8 mouse cellular contexts compared by ENCODE assay signal in the genomic region with DNA sequence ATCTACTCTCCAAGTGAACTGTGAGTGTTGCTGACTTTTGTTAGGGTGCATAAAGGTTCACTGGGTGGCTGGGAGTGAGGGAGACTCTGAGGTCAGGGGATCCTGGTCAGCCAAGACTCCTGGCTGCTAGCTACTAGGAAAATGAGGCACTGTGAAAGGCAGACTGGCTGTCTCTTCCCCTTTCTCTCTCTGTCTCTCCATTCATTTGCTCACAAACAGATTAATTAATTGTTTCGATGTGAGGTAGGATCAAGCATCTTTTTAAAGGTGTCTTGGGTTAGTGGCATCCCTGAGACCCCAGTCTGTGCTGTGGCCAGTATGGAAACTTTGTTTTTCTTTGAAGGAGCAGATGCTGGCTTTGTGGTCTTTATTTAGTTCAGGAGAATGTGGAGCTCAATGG. TPM values are rescaled to one million over a fixed set of nuclear protein-coding genes. Genes with fewer than 3 reads are reported as not detected.
DNase-seq lines count a peak whose midpoint lies in the region; ATAC-seq and TF ChIP-seq lines count a peak whose summit lies in the region.
"Had no signal": no experiment of that assay in that cellular context is flagged by ENCODE, and none has a peak within 500 bp of the region (broad histone marks: within the 10 kb centered on the region; RNA-seq: fewer than 3 reads in every experiment).

No protein-coding gene starts in this region.

- H3K27ac ChIP-seq in lung, postnatal 0 days (ENCODE audit: low read length): 0 out of 2 replicates have a peak overlapping the region, but pooled peaks have one; percentile 26
- H3K27ac ChIP-seq in forebrain, embryonic 15.5 days (replicated peaks): peak overlapping the region; percentile 87
- peak overlapping the region; percentile 84 for H3K27ac ChIP-seq in limb, embryonic 14.5 days (replicated peaks; ENCODE audit: low read depth, low read length)
- peak overlapping the region; percentile 65 for H3K27ac ChIP-seq in stomach, embryonic 16.5 days (ENCODE audit: low read length)

- peak overlapping the region; percentile 60 for H3K9ac ChIP-seq in lung, postnatal 0 days (replicated peaks; ENCODE audit: low read depth)
- H3K9ac ChIP-seq in forebrain, embryonic 15.5 days (replicated peaks): peak overlapping the region; percentile 56
- peak overlapping the region; percentile 83 for H3K9ac ChIP-seq in limb, embryonic 14.5 days (ENCODE audit: low read depth, low read length, severe bottlenecking)
- H3K9ac ChIP-seq in stomach, embryonic 16.5 days (ENCODE audit: low read length): peak overlapping the region; percentile 82

- no peak for TF ChIP-seq CTCF in lung, postnatal 0 days (IDR thresholded peaks at IDR 0.05)

- H3K4me3 ChIP-seq in lung, postnatal 0 days (ENCODE audit: low read depth, low read length): peak overlapping the region; percentile 36
- peak overlapping the region; percentile 48 for H3K4me3 ChIP-seq in forebrain, embryonic 15.5 days
- H3K4me3 ChIP-seq in limb, embryonic 14.5 days (replicated peaks; ENCODE audit: low read length): peak overlapping the region; percentile 63
- H3K4me3 ChIP-seq in stomach, embryonic 16.5 days (replicated peaks; ENCODE audit: low read length): peak overlapping the region; percentile 64

- no peak for ATAC-seq in lung, postnatal 0 days
- no peak for ATAC-seq in forebrain, embryonic 15.5 days (replicated peaks)
- no peak for ATAC-seq in limb, embryonic 14.5 days (ENCODE audit: low FRiP score, low read depth)
- no peak for ATAC-seq in stomach, embryonic 16.5 days (ENCODE audit: insufficient read depth, low FRiP score)
- ATAC-seq in granulocyte monocyte progenitor cell, adult 5-6 weeks (replicated peaks; ENCODE audit: poor library complexity, severe bottlenecking): no peak

- H3K36me3 ChIP-seq in lung, postnatal 0 days (ENCODE audit: insufficient read depth, low read length): no peaks in the 10 kb centered on the region
- H3K36me3 ChIP-seq in forebrain, embryonic 15.5 days: no peaks in the 10 kb centered on the region
- peaks cover under 1% of the 10 kb centered on the region; the same call in 1 of the 2 replicates for H3K36me3 ChIP-seq in limb, embryonic 14.5 days (ENCODE audit: control insufficient read depth, insufficient read depth, low read length)
- no peaks in the 10 kb centered on the region for H3K36me3 ChIP-seq in stomach, embryonic 16.5 days (ENCODE audit: control insufficient read depth, insufficient read depth, low read length)

- no peak for TF ChIP-seq EP300 in lung, postnatal 0 days (IDR thresholded peaks at IDR 0.05)

- H3K9me3 ChIP-seq in lung, postnatal 0 days (ENCODE audit: low read length): no peaks in the 10 kb centered on the region
- H3K9me3 ChIP-seq in forebrain, embryonic 15.5 days: no peaks in the 10 kb centered on the region
- no peaks in the 10 kb centered on the region for H3K9me3 ChIP-seq in limb, embryonic 14.5 days (ENCODE audit: control insufficient read depth, low read length)
- H3K9me3 ChIP-seq in stomach, embryonic 16.5 days (replicated peaks; ENCODE audit: control insufficient read depth, low read length): no peaks in the 10 kb centered on the region

- H3K4me2 ChIP-seq in lung, postnatal 0 days (replicated peaks; ENCODE audit: low read depth, low read length): peak overlapping the region; percentile 48
- H3K4me2 ChIP-seq in forebrain, embryonic 15.5 days (replicated peaks): peak overlapping the region; percentile 50
- H3K4me2 ChIP-seq in limb, embryonic 14.5 days (replicated peaks; ENCODE audit: low read depth, low read length, severe bottlenecking): peak overlapping the region; percentile 62
- H3K4me2 ChIP-seq in stomach, embryonic 16.5 days (ENCODE audit: low read depth, low read length): peak overlapping the region; percentile 59

- WGBS in lung, postnatal 0 days: 28% methylated on average over 1 of the region's 1 CpGs
- WGBS in forebrain, embryonic 15.5 days: 7% methylated on average over 1 of the region's 1 CpGs
- WGBS in limb, embryonic 14.5 days: 38% methylated on average over 1 of the region's 1 CpGs
- WGBS in stomach, embryonic 16.5 days: 38% methylated on average over 1 of the region's 1 CpGs

- no peak for DNase-seq in lung, postnatal 0 days (ENCODE audit: low spot score)
- no peak for DNase-seq in lung, postnatal 10 days
- no peak for DNase-seq in limb, embryonic 14.5 days (ENCODE audit: low spot score)
- no peak for DNase-seq in right cerebral cortex, postnatal 4 days
- DNase-seq: adrenal gland, adult 8-10 months had no signal

- H3K4me1 ChIP-seq in lung, postnatal 0 days (ENCODE audit: insufficient read depth, low read depth, low read length): no peaks in the 10 kb centered on the region
- H3K4me1 ChIP-seq in forebrain, embryonic 15.5 days: peaks cover 73% of the 10 kb centered on the region
- peaks cover 48% of the 10 kb centered on the region for H3K4me1 ChIP-seq in limb, embryonic 14.5 days (ENCODE audit: control insufficient read depth, insufficient read depth, low read length)
- H3K4me1 ChIP-seq in stomach, embryonic 16.5 days (ENCODE audit: control insufficient read depth, insufficient read depth, low read length): peaks cover 26% of the 10 kb centered on the region

- H3K27me3 ChIP-seq in lung, postnatal 0 days (replicated peaks; ENCODE audit: insufficient read depth, low read length): no peaks in the 10 kb centered on the region; the same call in 1 of the 2 replicates
- H3K27me3 ChIP-seq in forebrain, embryonic 15.5 days: no peaks in the 10 kb centered on the region; the same call in 1 of the 2 replicates
- H3K27me3 ChIP-seq in limb, embryonic 14.5 days (ENCODE audit: control insufficient read depth, insufficient read depth, low read length): 0 out of 2 replicates have a peak, but pooled peaks cover 4% of the 10 kb centered on the region
- H3K27me3 ChIP-seq in stomach, embryonic 16.5 days (ENCODE audit: control insufficient read depth, insufficient read depth, low read length): no peaks in the 10 kb centered on the region; the same call in 1 of the 2 replicates

- no peak for TF ChIP-seq POLR2A in limb, embryonic 14.5 days (IDR thresholded peaks at IDR 0.05; ENCODE audit: borderline replicate concordance, extremely low read depth, insufficient read depth, insufficient read length)

RNA-seq across cellular contexts. Expression of a gene that starts 1.0 kb away (rescaled TPM):
- polyA plus RNA-seq in lung, postnatal 0 days (2015; fragmentation: Nextera tagmentation; extraction: Ambion mirVana): 38.4 and 54.8 TPM in 2 replicates
- 23.7 and 23.8 TPM in 2 replicates for polyA plus RNA-seq in forebrain, embryonic 15.5 days (2015; fragmentation: Nextera tagmentation; extraction: Ambion mirVana)
- polyA plus RNA-seq in limb, embryonic 14.5 days (2012; rRNA removed): 93.8 and 129 TPM in 2 replicates
- polyA plus RNA-seq in limb, embryonic 14.5 days (2014; fragmentation: Nextera tagmentation; extraction: Ambion mirVana): 49.7 and 54.9 TPM in 2 replicates
- 22.2 and 29.7 TPM in 2 replicates for polyA plus RNA-seq in stomach, embryonic 16.5 days (2015; fragmentation: Nextera tagmentation; extraction: Ambion mirVana)
- not detected in 2 replicates for total RNA-seq in granulocyte monocyte progenitor cell, adult 5-6 weeks (2014; fragmentation: Nextera tagmentation)
- not detected in 2 replicates for total RNA-seq in granulocyte monocyte progenitor cell, adult 5-6 weeks (2017)

RNA-seq across cellular contexts. Expression of a gene that starts 51.6 kb away (rescaled TPM):
- 4.6 and 5.7 TPM in 2 replicates for polyA plus RNA-seq in lung, postnatal 0 days (2015; fragmentation: Nextera tagmentation; extraction: Ambion mirVana)
- 0.52 and 1.3 TPM in 2 replicates for polyA plus RNA-seq in forebrain, embryonic 15.5 days (2015; fragmentation: Nextera tagmentation; extraction: Ambion mirVana)
- 0.10 and 0.14 TPM in 2 replicates for polyA plus RNA-seq in limb, embryonic 14.5 days (2012; rRNA removed)
- polyA plus RNA-seq in limb, embryonic 14.5 days (2014; fragmentation: Nextera tagmentation; extraction: Ambion mirVana): 0.23 and 0.54 TPM in 2 replicates
- 0.12 TPM in 1 of 2 replicates, not detected in the other for polyA plus RNA-seq in stomach, embryonic 16.5 days (2015; fragmentation: Nextera tagmentation; extraction: Ambion mirVana)
- not detected in 2 replicates for total RNA-seq in granulocyte monocyte progenitor cell, adult 5-6 weeks (2014; fragmentation: Nextera tagmentation)
- not detected in 2 replicates for total RNA-seq in granulocyte monocyte progenitor cell, adult 5-6 weeks (2017)
- total RNA-seq: adrenal gland, adult 8-10 months had no signal

Comparison
In these comparisons a context has a peak if more than half of its experiments do, and no peak if none do; other contexts are left out.
1. H3K27ac ChIP-seq: peak in every context shown above with its lines; median percentile 87 in forebrain, embryonic 15.5 days; 84 in limb, embryonic 14.5 days; 65 in stomach, embryonic 16.5 days; 26 in lung, postnatal 0 days.